Mouse (Mus musculus): ENCODE results near the gene Mob1a. TPM values are rescaled to one million over a fixed set of nuclear protein-coding genes. Genes with fewer than 3 reads are reported as not detected.
A peak's percentile ranks its signal among the peaks of the same experiment; 100 is the strongest.
"Not testable (repeated sequence)": the region's sequence is repeated elsewhere in the genome, so short reads cannot be mapped to it uniquely, and the experiment has no call there.

The Mob1a gene
- polyA plus RNA-seq, 1 experiment from 2014 or later = 78.5 TPM

GRCm38 (mm10) chr6:83323652-83324419 lies 2.0 kb upstream of the Mob1a start:
- no peak for ATAC-seq (replicated peaks; ENCODE audit: low FRiP score)
- Histone ChIP-seq H3K9ac (ENCODE audit: low read depth, low read length) (no peak overlapping the region), H3K4me1 (replicated peaks; ENCODE audit: control insufficient read depth, insufficient read depth, low read length) (peaks cover 13% of the 10 kb centered on the region), H3K9me3 (ENCODE audit: control insufficient read depth, low read length) (no peaks in the 10 kb centered on the region), H3K27me3 (replicated peaks; ENCODE audit: control insufficient read depth, insufficient read depth, low read length) (no peaks in the 10 kb centered on the region), H3K4me2 (peak overlapping the region; percentile 12), H3K36me3 (ENCODE audit: control insufficient read depth, insufficient read depth, low read length) (no peaks in the 10 kb centered on the region), H3K4me3 (ENCODE audit: low read depth, low read length) (no peak overlapping the region), H3K27ac (ENCODE audit: low read depth, low read length) (no peak overlapping the region)
- DNase-seq (ENCODE audit: low spot score) = no peak
- 54% methylated on average over 8 of the region's 8 CpGs for WGBS

GRCm38 (mm10) chr6:83326394-83326736 lies 549 bp downstream of the Mob1a start:
- Histone ChIP-seq H3K27ac (ENCODE audit: low read depth, low read length) (peak overlapping the region; percentile 86), H3K27me3 (replicated peaks; ENCODE audit: control insufficient read depth, insufficient read depth, low read length) (no peaks in the 10 kb centered on the region), H3K4me3 (ENCODE audit: low read depth, low read length) (peak overlapping the region; percentile 89), H3K9me3 (ENCODE audit: control insufficient read depth, low read length) (no peaks in the 10 kb centered on the region), H3K4me1 (replicated peaks; ENCODE audit: control insufficient read depth, insufficient read depth, low read length) (peaks cover 13% of the 10 kb centered on the region), H3K9ac (ENCODE audit: low read depth, low read length) (peak overlapping the region; percentile 84), H3K4me2 (peak overlapping the region; percentile 79), H3K36me3 (ENCODE audit: control insufficient read depth, insufficient read depth, low read length) (peaks cover 18% of the 10 kb centered on the region)
- ATAC-seq (replicated peaks; ENCODE audit: low FRiP score) (peak; percentile 18; the same call in 1 of the 2 replicates), DNase-seq (ENCODE audit: low spot score) (no peak)
- 4% methylated on average over 6 of the region's 6 CpGs for WGBS

GRCm38 (mm10) chr6:83326761-83327160 lies 945 bp downstream of the Mob1a start:
- DNase-seq (ENCODE audit: low spot score) (no peak), ATAC-seq (replicated peaks; ENCODE audit: low FRiP score) (no peak)
- peak overlapping the region; percentile 89 for H3K4me3 ChIP-seq (ENCODE audit: low read depth, low read length)
- H3K36me3 ChIP-seq (ENCODE audit: control insufficient read depth, insufficient read depth, low read length) = peaks cover 21% of the 10 kb centered on the region
- H3K4me2 ChIP-seq = peak overlapping the region; percentile 79
- 52% methylated on average over 6 of the region's 6 CpGs for WGBS
- peak overlapping the region; percentile 84 for H3K9ac ChIP-seq (ENCODE audit: low read depth, low read length)
- H3K27ac ChIP-seq (ENCODE audit: low read depth, low read length) = peak overlapping the region; percentile 86; the same call in 1 of the 2 replicates
- H3K4me1 ChIP-seq (replicated peaks; ENCODE audit: control insufficient read depth, insufficient read depth, low read length) = peaks cover 13% of the 10 kb centered on the region
- H3K27me3 ChIP-seq (replicated peaks; ENCODE audit: control insufficient read depth, insufficient read depth, low read length) = no peaks in the 10 kb centered on the region
- H3K9me3 ChIP-seq (ENCODE audit: control insufficient read depth, low read length) = no peaks in the 10 kb centered on the region

GRCm38 (mm10) chr6:83327591-83328190 lies 1.9 kb downstream of the Mob1a start:
- Histone ChIP-seq H3K27me3 (replicated peaks; ENCODE audit: control insufficient read depth, insufficient read depth, low read length) (no peaks in the 10 kb centered on the region), H3K4me2 (peak overlapping the region; percentile 79), H3K27ac (ENCODE audit: low read depth, low read length) (no peak overlapping the region), H3K4me1 (replicated peaks; ENCODE audit: control insufficient read depth, insufficient read depth, low read length) (peaks cover 13% of the 10 kb centered on the region), H3K9me3 (ENCODE audit: control insufficient read depth, low read length) (no peaks in the 10 kb centered on the region), H3K4me3 (ENCODE audit: low read depth, low read length) (peak overlapping the region; percentile 89; the same call in 1 of the 2 replicates), H3K9ac (ENCODE audit: low read depth, low read length) (no peak overlapping the region), H3K36me3 (ENCODE audit: control insufficient read depth, insufficient read depth, low read length) (peaks cover 27% of the 10 kb centered on the region)
- ATAC-seq (replicated peaks; ENCODE audit: low FRiP score) (no peak), DNase-seq (ENCODE audit: low spot score) (no peak)
- 89% methylated on average over 3 of the region's 3 CpGs for WGBS

- no peaks in the 10 kb centered on the region for H3K9me3 ChIP-seq (ENCODE audit: control insufficient read depth, low read length)
- no peak overlapping the region for H3K4me2 ChIP-seq
- H3K4me1 ChIP-seq (replicated peaks; ENCODE audit: control insufficient read depth, insufficient read depth, low read length) = no peaks in the 10 kb centered on the region
- WGBS = 71% methylated on average over 3 of the region's 3 CpGs
- no peak overlapping the region for H3K27ac ChIP-seq (ENCODE audit: low read depth, low read length)
- no peak overlapping the region for H3K4me3 ChIP-seq (ENCODE audit: low read depth, low read length)
- no peak overlapping the region for H3K9ac ChIP-seq (ENCODE audit: low read depth, low read length)
- no peaks in the 10 kb centered on the region for H3K27me3 ChIP-seq (replicated peaks; ENCODE audit: control insufficient read depth, insufficient read depth, low read length)
- H3K36me3 ChIP-seq (ENCODE audit: control insufficient read depth, insufficient read depth, low read length) = peaks cover 29% of the 10 kb centered on the region
- no peak for DNase-seq (ENCODE audit: low spot score)
- ATAC-seq (replicated peaks; ENCODE audit: low FRiP score) = no peak
These were observed 15.6 kb downstream of the Mob1a start for GRCm38 (mm10) chr6:83341387-83341786.

- H3K27ac ChIP-seq (ENCODE audit: low read depth, low read length) = no peak overlapping the region
- no peak overlapping the region for H3K9ac ChIP-seq (ENCODE audit: low read depth, low read length)
- WGBS = 91% methylated on average over 2 of the region's 2 CpGs
- H3K4me1 ChIP-seq (replicated peaks; ENCODE audit: control insufficient read depth, insufficient read depth, low read length) = no peaks in the 10 kb centered on the region
- H3K4me3 ChIP-seq (ENCODE audit: low read depth, low read length) = no peak overlapping the region
- no peaks in the 10 kb centered on the region for H3K27me3 ChIP-seq (replicated peaks; ENCODE audit: control insufficient read depth, insufficient read depth, low read length)
- no peak overlapping the region for H3K4me2 ChIP-seq
- DNase-seq (ENCODE audit: low spot score) = no peak
- no peak for ATAC-seq (replicated peaks; ENCODE audit: low FRiP score)
- H3K36me3 ChIP-seq (ENCODE audit: control insufficient read depth, insufficient read depth, low read length) = peaks cover 29% of the 10 kb centered on the region
- H3K9me3 ChIP-seq (ENCODE audit: control insufficient read depth, low read length) = no peaks in the 10 kb centered on the region
These were observed 17.1 kb downstream of the Mob1a start for GRCm38 (mm10) chr6:83342957-83343356.

- ATAC-seq (replicated peaks; ENCODE audit: low FRiP score) = not testable (repeated sequence)
These were observed 19.5 kb downstream of the Mob1a start for GRCm38 (mm10) chr6:83345285-83345684.

GRCm38 (mm10) chr6:83347916-83348315 lies 22.1 kb downstream of the Mob1a start:
- H3K4me1 ChIP-seq (replicated peaks; ENCODE audit: control insufficient read depth, insufficient read depth, low read length) = peaks cover 24% of the 10 kb centered on the region
- H3K36me3 ChIP-seq (ENCODE audit: control insufficient read depth, insufficient read depth, low read length) = peaks cover 2% of the 10 kb centered on the region
- 77% methylated on average over 3 of the region's 3 CpGs for WGBS
- no peak overlapping the region for H3K27ac ChIP-seq (ENCODE audit: low read depth, low read length)
- H3K9me3 ChIP-seq (ENCODE audit: control insufficient read depth, low read length) = no peaks in the 10 kb centered on the region
- H3K9ac ChIP-seq (ENCODE audit: low read depth, low read length) = no peak overlapping the region
- H3K27me3 ChIP-seq (replicated peaks; ENCODE audit: control insufficient read depth, insufficient read depth, low read length) = no peaks in the 10 kb centered on the region
- no peak overlapping the region for H3K4me2 ChIP-seq
- ATAC-seq (replicated peaks; ENCODE audit: low FRiP score) (no peak), DNase-seq (ENCODE audit: low spot score) (no peak)
- H3K4me3 ChIP-seq (ENCODE audit: low read depth, low read length) = no peak overlapping the region

More at GRCm38 (mm10) chr6:83345285-83345684, 19.5 kb downstream of the Mob1a start:
- H3K4me2 ChIP-seq; H3K4me3 ChIP-seq (ENCODE audit: low read depth, low read length); H3K9ac ChIP-seq (ENCODE audit: low read depth, low read length); H3K27ac ChIP-seq (ENCODE audit: low read depth, low read length); DNase-seq (ENCODE audit: low spot score); H3K27me3 ChIP-seq (replicated peaks; ENCODE audit: control insufficient read depth, insufficient read depth, low read length); H3K4me1 ChIP-seq (replicated peaks; ENCODE audit: control insufficient read depth, insufficient read depth, low read length); H3K9me3 ChIP-seq (ENCODE audit: control insufficient read depth, low read length): not testable (repeated sequence)
- H3K36me3 ChIP-seq (ENCODE audit: control insufficient read depth, insufficient read depth, low read length) = peaks cover 17% of the 10 kb centered on the region
- WGBS = 86% methylated on average over 8 of the region's 8 CpGs

Data from liver, embryonic 11.5 days (tissue).